Mouse (Mus musculus) forebrain, postnatal 0 days (tissue): ENCODE results near the gene Zbtb20. TPM values are rescaled to one million over a fixed set of nuclear protein-coding genes. Genes with fewer than 3 reads are reported as not detected.

ENCODE experiments used
- ATAC-seq: fragments of 200-750 bp; cut with Nextera tagmentation; 2 replicates; pipeline ENCODE4 v1.8.0; 2017; ENCODE audit warnings: mild to moderate bottlenecking, moderate library complexity
- DNase-seq: peaks from one replicate; pipeline ENCODE4 v3.0.0-alpha.2; 2015
- H3K27ac ChIP-seq: fragments of 300-500 bp; sonication (generic); 2 replicates; pipeline ENCODE4 v1.5.1; 2014; ENCODE audit warnings: low read depth, mild to moderate bottlenecking, antibody characterized with exemption, low read length, moderate library complexity, mixed read lengths
- H3K27me3 ChIP-seq: fragments of 300-500 bp; sonication (generic); 2 replicates; pipeline ENCODE4 v1.6.1; 2014; ENCODE audit warnings: mild to moderate bottlenecking, low read length, mixed read lengths; ENCODE audit not compliant: insufficient read depth
- H3K36me3 ChIP-seq: fragments of 300-500 bp; sonication (generic); 2 replicates; pipeline ENCODE4 v1.6.1; 2014; ENCODE audit warnings: mild to moderate bottlenecking, moderate library complexity; ENCODE audit not compliant: insufficient read depth
- H3K4me1 ChIP-seq: fragments of 300-500 bp; sonication (generic); 2 replicates; pipeline ENCODE4 v1.6.1; 2014; ENCODE audit warnings: antibody characterized with exemption; ENCODE audit not compliant: insufficient read depth
- H3K4me2 ChIP-seq: fragments of 300-500 bp; sonication (generic); 2 replicates; pipeline ENCODE4 v1.6.1; 2014; ENCODE audit warnings: low read depth, mild to moderate bottlenecking, moderate library complexity
- H3K4me3 ChIP-seq: fragments of 300-500 bp; sonication (generic); 2 replicates; pipeline ENCODE4 v1.5.1; 2014; ENCODE audit warnings: low read depth, low read length, mixed read lengths
- H3K9ac ChIP-seq: fragments of 300-500 bp; sonication (generic); 2 replicates; pipeline ENCODE4 v1.6.1; 2014; ENCODE audit warnings: mild to moderate bottlenecking
- H3K9me3 ChIP-seq: fragments of 300-500 bp; sonication (generic); 2 replicates; pipeline ENCODE4 v1.6.1; 2016; ENCODE audit warnings: low read length
- CTCF ChIP-seq: sonication (generic); IDR thresholded peaks from 2 replicates; pipeline ENCODE4 v1.5.1; 2016; ENCODE audit warnings: antibody characterized with exemption, control low read depth, low read depth
- WGBS: fragments of 180-500 bp; shearing (Covaris S2); extraction: QIAGEN DNeasy Blood & Tissue Kit; methylation state at CpG from one replicate; pipeline ENCODE4 v1.1.7; 2014; 5-methylcytosine and 5-hydroxymethylcytosine counted together
- polyA plus RNA-seq: library from polyadenylated mRNA; unstranded; fragments of >200 nt; fragmentation: Nextera tagmentation; extraction: Ambion mirVana; gene quantifications from 2 replicates; pipeline ENCODE4 v1.2.1, GENCODE M21; 2015
- total RNA-seq: library from RNA; depleted of rRNA; stranded (reverse); fragments of >200 nt; gene quantifications from 2 replicates; pipeline ENCODE4 v1.2.3, GENCODE M21; 2014; rRNA removed

Gene Zbtb20
- total RNA-seq (38.5 and 63.4 TPM in 2 replicates), polyA plus RNA-seq (29.1 and 90.9 TPM in 2 replicates)

DNA sequence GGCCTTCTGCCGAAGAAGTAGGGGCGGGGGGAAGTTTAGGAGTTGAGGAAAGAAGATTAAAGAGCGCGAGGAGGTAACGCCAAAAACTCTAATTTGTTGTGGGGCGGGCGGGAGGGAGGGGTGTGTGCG is at the start of gene Zbtb20:
Zbtb20 (plus strand) TSS at position 30 of the 129 bp plus-strand sequence.
- H3K27ac ChIP-seq = peak within 1 kb of the TSS; percentile 98
- ATAC-seq (no peak), DNase-seq (no peak)
- H3K36me3 ChIP-seq = no peaks in the 10 kb centered on the region
- H3K9me3 ChIP-seq = no peaks in the 10 kb centered on the region
- no peak for TF ChIP-seq CTCF
- H3K9ac ChIP-seq = peak within 1 kb of the TSS; percentile 74
- no peaks in the 10 kb centered on the region for H3K27me3 ChIP-seq
- no peaks in the 10 kb centered on the region for H3K4me1 ChIP-seq
- WGBS = 0% methylated on average over 4 of the region's 8 CpGs
- H3K4me2 ChIP-seq = peak within 1 kb of the TSS; percentile 59
- H3K4me3 ChIP-seq = peak within 1 kb of the TSS; percentile 81

- DNase-seq = peak; percentile 34
- no peak overlapping the region for H3K4me3 ChIP-seq
- no peak overlapping the region for H3K27ac ChIP-seq
- 58% methylated on average over 5 of the region's 5 CpGs for WGBS
- H3K4me2 ChIP-seq = no peak overlapping the region
- H3K27me3 ChIP-seq = no peaks in the 10 kb centered on the region
- H3K9ac ChIP-seq = no peak overlapping the region
- no peaks in the 10 kb centered on the region for H3K9me3 ChIP-seq
- peak; percentile 28; the same call in 1 of the 2 replicates for TF ChIP-seq CTCF
- ATAC-seq = no peak; the same call in 1 of the 2 replicates
- H3K36me3 ChIP-seq = no peaks in the 10 kb centered on the region
- no peaks in the 10 kb centered on the region for H3K4me1 ChIP-seq
These were observed 39.7 kb upstream of the Zbtb20 start for GRCm38 (mm10) chr16:42835940-42836339.

DNA sequence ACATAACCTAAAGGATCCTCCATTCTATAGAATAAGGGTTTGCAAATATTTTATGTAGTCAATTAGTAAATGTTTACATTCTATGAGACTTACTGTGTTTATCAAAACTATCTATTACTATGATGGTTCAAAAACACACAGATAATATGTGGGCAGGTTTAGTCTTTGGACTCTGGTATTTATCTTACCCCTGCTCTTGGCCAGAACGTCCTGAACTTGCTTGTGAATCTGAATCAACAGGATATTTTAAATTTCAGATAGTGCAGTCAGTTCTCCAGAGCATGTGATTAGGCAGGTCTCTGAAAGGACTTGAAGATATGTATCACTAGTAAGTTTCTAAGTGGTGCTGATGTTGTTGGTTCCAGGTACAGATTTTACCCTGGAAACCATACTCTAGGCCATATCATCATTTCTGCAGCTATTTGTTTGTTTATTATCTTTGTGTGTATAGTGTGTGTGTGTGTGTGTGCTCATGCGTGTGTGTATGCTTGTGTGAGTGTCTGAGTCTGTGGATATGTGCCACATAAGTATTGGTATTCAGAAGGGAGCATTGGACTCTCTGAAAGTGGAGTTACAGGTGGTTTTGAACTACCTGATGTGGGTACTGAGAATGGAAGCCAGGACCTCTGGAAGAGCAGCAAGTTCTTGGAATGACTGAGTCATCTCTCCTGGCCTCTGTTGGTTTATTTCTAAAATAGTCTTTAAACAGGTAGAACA is 39.1 kb upstream of the Zbtb20 start:
- H3K27me3 ChIP-seq = no peaks in the 10 kb centered on the region
- 70% methylated on average over 2 of the region's 2 CpGs for WGBS
- DNase-seq (no peak), ATAC-seq (no peak)
- no peaks in the 10 kb centered on the region for H3K9me3 ChIP-seq
- H3K9ac ChIP-seq = no peak overlapping the region
- no peak for TF ChIP-seq CTCF
- H3K27ac ChIP-seq = no peak overlapping the region
- no peaks in the 10 kb centered on the region for H3K36me3 ChIP-seq
- no peaks in the 10 kb centered on the region for H3K4me1 ChIP-seq
- H3K4me2 ChIP-seq = no peak overlapping the region
- H3K4me3 ChIP-seq = no peak overlapping the region

DNA sequence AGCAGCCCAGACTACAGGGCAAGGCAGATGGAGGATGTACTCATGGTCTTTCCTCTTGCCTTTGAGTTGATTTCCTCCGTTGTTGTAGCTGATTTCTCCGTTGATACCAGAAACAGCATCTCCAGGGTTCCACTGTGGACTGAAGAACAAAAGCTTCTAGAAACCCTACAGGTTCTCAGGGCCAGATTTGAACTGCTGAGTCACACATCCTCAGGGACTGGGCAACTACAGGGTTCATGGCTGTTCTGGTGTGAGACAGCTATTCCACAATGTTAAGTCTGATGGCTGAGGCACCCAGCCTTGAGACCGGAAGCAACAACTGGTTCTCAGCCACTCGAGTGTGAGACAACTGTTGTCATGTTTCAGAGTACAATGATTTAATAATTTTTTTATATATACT is 37.5 kb upstream of the Zbtb20 start:
- Histone ChIP-seq H3K4me2 (no peak overlapping the region), H3K27me3 (no peaks in the 10 kb centered on the region), H3K27ac (no peak overlapping the region), H3K9ac (no peak overlapping the region), H3K4me3 (no peak overlapping the region), H3K9me3 (no peaks in the 10 kb centered on the region), H3K36me3 (no peaks in the 10 kb centered on the region), H3K4me1 (no peaks in the 10 kb centered on the region)
- no peak for ATAC-seq
- 91% methylated on average over 4 of the region's 4 CpGs for WGBS
- DNase-seq = no peak
- TF ChIP-seq CTCF = no peak

DNA sequence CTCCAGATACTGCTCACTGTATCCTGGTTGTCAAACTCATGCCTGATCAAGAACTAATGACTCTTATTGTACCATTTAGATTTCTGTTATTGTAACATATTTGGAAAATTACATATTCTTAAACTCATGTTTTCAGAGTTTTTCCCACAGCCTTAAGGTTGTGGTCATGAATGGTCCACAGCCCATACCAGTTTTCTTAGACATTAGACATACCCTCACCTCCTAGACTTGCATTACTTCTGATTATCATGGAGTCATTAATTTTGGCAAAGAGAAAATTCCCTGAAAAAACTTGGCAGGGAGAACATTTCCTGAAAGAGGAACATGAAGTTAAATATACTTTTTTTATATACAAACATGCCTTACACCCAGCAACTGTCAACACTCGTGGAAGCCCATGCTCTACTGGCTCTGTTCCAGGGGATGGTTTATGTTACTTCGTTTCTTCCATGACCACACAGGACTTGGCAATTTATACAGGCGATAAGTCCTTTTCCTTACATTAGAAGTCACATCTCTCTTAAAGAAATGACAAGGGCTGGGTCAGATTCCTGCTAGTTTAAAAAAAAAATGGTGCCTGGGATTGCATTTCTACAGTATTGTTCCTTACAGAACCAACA is 18.0 kb upstream of the Zbtb20 start:
- H3K4me2 ChIP-seq = no peak overlapping the region
- H3K27ac ChIP-seq = no peak overlapping the region
- ATAC-seq = no peak
- no peaks in the 10 kb centered on the region for H3K4me1 ChIP-seq
- H3K9me3 ChIP-seq = no peaks in the 10 kb centered on the region
- no peak overlapping the region for H3K9ac ChIP-seq
- H3K27me3 ChIP-seq = no peaks in the 10 kb centered on the region
- no peak overlapping the region for H3K4me3 ChIP-seq
- H3K36me3 ChIP-seq = no peaks in the 10 kb centered on the region
- no peak for DNase-seq
- TF ChIP-seq CTCF = no peak
- WGBS = 64% methylated on average over 3 of the region's 3 CpGs

GRCm38 (mm10) chr16:42859251-42859650 is 16.4 kb upstream of the Zbtb20 start:
- WGBS = 86% methylated on average over 4 of the region's 4 CpGs
- no peak for TF ChIP-seq CTCF
- H3K9me3 ChIP-seq = no peaks in the 10 kb centered on the region
- H3K4me1 ChIP-seq = no peaks in the 10 kb centered on the region
- no peak overlapping the region for H3K4me2 ChIP-seq
- no peak overlapping the region for H3K4me3 ChIP-seq
- no peaks in the 10 kb centered on the region for H3K36me3 ChIP-seq
- no peak overlapping the region for H3K9ac ChIP-seq
- no peak overlapping the region for H3K27ac ChIP-seq
- DNase-seq (no peak), ATAC-seq (no peak)
- H3K27me3 ChIP-seq = no peaks in the 10 kb centered on the region

- 70% methylated on average over 2 of the region's 2 CpGs for WGBS
- H3K4me1 ChIP-seq = no peaks in the 10 kb centered on the region
- H3K36me3 ChIP-seq = no peaks in the 10 kb centered on the region
- TF ChIP-seq CTCF = no peak
- no peaks in the 10 kb centered on the region for H3K9me3 ChIP-seq
- ATAC-seq (no peak), DNase-seq (no peak)
- H3K4me2 ChIP-seq = no peak overlapping the region
- no peak overlapping the region for H3K27ac ChIP-seq
- H3K9ac ChIP-seq = no peak overlapping the region
- no peak overlapping the region for H3K4me3 ChIP-seq
- H3K27me3 ChIP-seq = no peaks in the 10 kb centered on the region
These were observed 12.4 kb upstream of the Zbtb20 start for GRCm38 (mm10) chr16:42863231-42863630.
